Mouse (Mus musculus) E14TG2a.4 (cell line): ENCODE data around the gene Tifa.

Experiments used
- CTCF ChIP-seq: conservative IDR thresholded peaks from 2 replicates; pipeline ENCODE4 v1.5.1; 2014; ENCODE audit warnings: low read length
- POU5F1 ChIP-seq: IDR thresholded peaks from 2 replicates; pipeline ENCODE4 v1.6.1; 2014; ENCODE audit warnings: low read length, borderline replicate concordance

DNA sequence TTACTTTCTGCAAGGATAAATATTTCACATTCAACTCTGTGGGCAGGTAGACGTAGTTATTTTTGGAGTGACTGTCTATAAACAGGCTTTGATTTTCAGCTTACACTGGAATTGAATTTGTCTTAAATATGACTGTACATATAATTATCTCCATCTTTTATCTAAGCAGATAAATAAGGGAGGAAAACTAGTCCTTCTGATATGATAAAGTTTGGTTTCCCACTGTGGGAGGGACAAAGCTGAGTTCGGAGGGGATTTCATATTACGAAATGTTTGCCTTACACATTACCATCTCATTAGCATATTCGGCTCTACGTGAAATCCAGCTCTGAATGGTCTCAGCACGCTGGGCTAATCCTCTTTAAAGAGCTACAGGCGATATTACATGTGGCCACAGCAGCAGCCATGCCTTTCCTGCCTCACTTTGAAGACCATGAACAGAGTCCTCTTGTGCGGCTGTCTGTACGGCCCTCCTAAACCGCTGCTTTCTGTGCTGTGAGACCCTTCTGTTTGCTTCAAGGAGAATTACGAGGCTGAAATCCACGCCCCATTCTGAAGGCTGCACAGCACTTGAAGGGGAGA, 39.5 kb upstream of the Tifa start:
- no peak for TF ChIP-seq CTCF
- no peak for TF ChIP-seq POU5F1
